Mouse (Mus musculus) forebrain, embryonic 11.5 days (tissue): ENCODE measurements around the gene Gabrg2. TPM values are rescaled to one million over a fixed set of nuclear protein-coding genes. Genes with fewer than 3 reads are reported as not detected.

Experiments
- ATAC-seq: fragments of 200-750 bp; cut with Nextera tagmentation; replicated peaks from 2 replicates; pipeline ENCODE4 v1.8.0; 2017; ENCODE audit warnings: moderate TSS enrichment; ENCODE audit not compliant: low FRiP score
- DNase-seq: peaks from one replicate; pipeline ENCODE4 v3.0.0-alpha.2; 2017; ENCODE audit warnings: low spot score
- H3K27ac ChIP-seq: fragments of 300-500 bp; sonication (generic); 2 replicates; pipeline ENCODE4 v1.5.1; 2014; ENCODE audit warnings: low read depth, low read length
- H3K27me3 ChIP-seq: fragments of 300-500 bp; sonication (generic); 2 replicates; pipeline ENCODE4 v1.6.1; 2014; ENCODE audit warnings: mild to moderate bottlenecking, low read length, mixed read lengths; ENCODE audit not compliant: control insufficient read depth, insufficient read depth
- H3K36me3 ChIP-seq: fragments of 300-500 bp; sonication (generic); 2 replicates; pipeline ENCODE4 v1.6.1; 2014; ENCODE audit warnings: mild to moderate bottlenecking, low read length, moderate library complexity, mixed read lengths; ENCODE audit not compliant: control insufficient read depth, insufficient read depth
- H3K4me1 ChIP-seq: fragments of 300-500 bp; sonication (generic); replicated peaks from 2 replicates; pipeline ENCODE4 v1.6.1; 2014; ENCODE audit warnings: low read length, mixed read lengths; ENCODE audit not compliant: control insufficient read depth, insufficient read depth
- H3K4me2 ChIP-seq: fragments of 300-500 bp; sonication (generic); 2 replicates; pipeline ENCODE4 v1.6.1; 2014; ENCODE audit warnings: low read depth, mild to moderate bottlenecking, low read length, moderate library complexity, mixed read lengths; ENCODE audit not compliant: severe bottlenecking
- H3K4me3 ChIP-seq: fragments of 300-500 bp; sonication (generic); 2 replicates; pipeline ENCODE4 v1.5.1; 2014; ENCODE audit warnings: low read depth, low read length
- H3K9ac ChIP-seq: fragments of 300-500 bp; sonication (generic); 2 replicates; pipeline ENCODE4 v1.6.1; 2014; ENCODE audit warnings: low read length
- H3K9me3 ChIP-seq: fragments of 300-500 bp; sonication (generic); 2 replicates; pipeline ENCODE4 v1.6.1; 2016; ENCODE audit warnings: low read length, mixed read lengths; ENCODE audit not compliant: control insufficient read depth
- WGBS: fragments of 180-500 bp; shearing (Covaris S2); extraction: QIAGEN DNeasy Blood & Tissue Kit; methylation state at CpG from one replicate; pipeline ENCODE4 v1.1.7; 2014; 5-methylcytosine and 5-hydroxymethylcytosine counted together
- polyA plus RNA-seq: library from polyadenylated mRNA; unstranded; fragments of >200 nt; fragmentation: Nextera tagmentation; extraction: Ambion mirVana; gene quantifications from 2 replicates; pipeline ENCODE4 v1.2.1, GENCODE M21; 2014

Gene Gabrg2
- 13.0 and 13.2 TPM in 2 replicates for polyA plus RNA-seq

GRCm38 (mm10) chr11:42000190-42001098 lies at the start of gene Gabrg2:
TSS of gene Gabrg2 (minus strand) at chr11:42000857.
- Histone ChIP-seq H3K9me3 (no peaks in the 10 kb centered on the region), H3K27ac (peak within 1 kb of the TSS; percentile 62), H3K4me3 (peak within 1 kb of the TSS; percentile 28), H3K9ac (peak within 1 kb of the TSS; percentile 37; the same call in 1 of the 2 replicates), H3K27me3 (no peaks in the 10 kb centered on the region), H3K4me2 (peak within 1 kb of the TSS; percentile 55), H3K4me1 (no peaks in the 10 kb centered on the region), H3K36me3 (no peaks in the 10 kb centered on the region)
- peak; percentile 75 for ATAC-seq
- DNase-seq: peak; percentile 45
- 2% methylated on average over 20 of the region's 20 CpGs for WGBS

GRCm38 (mm10) chr11:42048201-42048600 lies 47.5 kb upstream of the Gabrg2 start:
- Histone ChIP-seq H3K9me3 (no peaks in the 10 kb centered on the region), H3K4me3 (no peak overlapping the region), H3K9ac (no peak overlapping the region), H3K4me2 (no peak overlapping the region), H3K36me3 (no peaks in the 10 kb centered on the region), H3K27ac (no peak overlapping the region), H3K27me3 (no peaks in the 10 kb centered on the region), H3K4me1 (no peaks in the 10 kb centered on the region)
- DNase-seq: no peak
- ATAC-seq: no peak

GRCm38 (mm10) chr11:41999468-41999881 lies 1.2 kb downstream of the Gabrg2 start:
- no peaks in the 10 kb centered on the region for H3K9me3 ChIP-seq
- H3K4me3 ChIP-seq: peak overlapping the region; percentile 28
- H3K4me1 ChIP-seq: no peaks in the 10 kb centered on the region
- peak overlapping the region; percentile 28; the same call in 1 of the 2 replicates for H3K9ac ChIP-seq
- no peaks in the 10 kb centered on the region for H3K27me3 ChIP-seq
- DNase-seq (peak; percentile 90), ATAC-seq (peak; percentile 59)
- H3K36me3 ChIP-seq: no peaks in the 10 kb centered on the region
- H3K4me2 ChIP-seq: peak overlapping the region; percentile 55; the same call in 1 of the 2 replicates
- H3K27ac ChIP-seq: peak overlapping the region; percentile 62; the same call in 1 of the 2 replicates
- 2% methylated on average over 7 of the region's 7 CpGs for WGBS

- no peak overlapping the region for H3K27ac ChIP-seq
- no peaks in the 10 kb centered on the region for H3K9me3 ChIP-seq
- no peak for ATAC-seq
- H3K4me2 ChIP-seq: no peak overlapping the region
- H3K4me3 ChIP-seq: no peak overlapping the region
- no peak for DNase-seq
- no peak overlapping the region for H3K9ac ChIP-seq
- H3K4me1 ChIP-seq: no peaks in the 10 kb centered on the region
- no peaks in the 10 kb centered on the region for H3K36me3 ChIP-seq
- 87% methylated on average over 6 of the region's 6 CpGs for WGBS
- no peaks in the 10 kb centered on the region for H3K27me3 ChIP-seq
Observed at GRCm38 (mm10) chr11:41980152-41980551, 20.5 kb downstream of the Gabrg2 start.

GRCm38 (mm10) chr11:41968595-41968994 lies 32.1 kb downstream of the Gabrg2 start:
- Histone ChIP-seq H3K4me3 (no peak overlapping the region), H3K4me1 (no peaks in the 10 kb centered on the region), H3K27ac (no peak overlapping the region), H3K36me3 (no peaks in the 10 kb centered on the region), H3K9me3 (no peaks in the 10 kb centered on the region), H3K9ac (no peak overlapping the region), H3K27me3 (no peaks in the 10 kb centered on the region), H3K4me2 (no peak overlapping the region)
- DNase-seq (no peak), ATAC-seq (peak; percentile 51; the same call in 1 of the 2 replicates)

- ATAC-seq (no peak), DNase-seq (no peak)
- Histone ChIP-seq H3K4me3 (no peak overlapping the region), H3K36me3 (no peaks in the 10 kb centered on the region), H3K9ac (no peak overlapping the region), H3K4me2 (no peak overlapping the region), H3K9me3 (no peaks in the 10 kb centered on the region), H3K4me1 (no peaks in the 10 kb centered on the region), H3K27ac (no peak overlapping the region), H3K27me3 (no peaks in the 10 kb centered on the region)
- WGBS: 92% methylated on average over 8 of the region's 8 CpGs
Observed at GRCm38 (mm10) chr11:41962706-41963105, 38.0 kb downstream of the Gabrg2 start.

GRCm38 (mm10) chr11:41953550-41953949 lies 47.1 kb downstream of the Gabrg2 start:
- H3K9ac ChIP-seq: no peak overlapping the region
- H3K4me3 ChIP-seq: no peak overlapping the region
- no peaks in the 10 kb centered on the region for H3K4me1 ChIP-seq
- no peaks in the 10 kb centered on the region for H3K27me3 ChIP-seq
- no peaks in the 10 kb centered on the region for H3K9me3 ChIP-seq
- no peak overlapping the region for H3K27ac ChIP-seq
- ATAC-seq: no peak
- 89% methylated on average over 2 of the region's 2 CpGs for WGBS
- H3K4me2 ChIP-seq: no peak overlapping the region
- no peaks in the 10 kb centered on the region for H3K36me3 ChIP-seq
- no peak for DNase-seq

- no peak overlapping the region for H3K9ac ChIP-seq
- no peaks in the 10 kb centered on the region for H3K36me3 ChIP-seq
Observed at GRCm38 (mm10) chr11:41951898-41952297, 48.8 kb downstream of the Gabrg2 start.

More at GRCm38 (mm10) chr11:41951898-41952297, 48.8 kb downstream of the Gabrg2 start:
- Histone ChIP-seq H3K4me2 (no peak overlapping the region), H3K9me3 (no peaks in the 10 kb centered on the region), H3K4me3 (no peak overlapping the region), H3K4me1 (no peaks in the 10 kb centered on the region), H3K27me3 (no peaks in the 10 kb centered on the region), H3K27ac (no peak overlapping the region)
- no peak for DNase-seq
- 57% methylated on average over 3 of the region's 3 CpGs for WGBS
- no peak for ATAC-seq
